Mouse (Mus musculus) frontal cortex, postnatal 25 days (tissue): ENCODE results near the gene Cox4i1.
"Not testable (repeated sequence)": the region's sequence is repeated elsewhere in the genome, so short reads cannot be mapped to it uniquely, and the experiment has no call there.

ENCODE experiments used
- DNase-seq, 2 experiments: peaks; one replicate each; pipeline ENCODE4 v3.0.0; 2022; ENCODE audit warnings: low spot score in 2 of 2

The Cox4i1 gene

GRCm38 (mm10) chr8:120664566-120664965, 3.5 kb upstream of the Cox4i1 start:
- no peak for DNase-seq

DNA sequence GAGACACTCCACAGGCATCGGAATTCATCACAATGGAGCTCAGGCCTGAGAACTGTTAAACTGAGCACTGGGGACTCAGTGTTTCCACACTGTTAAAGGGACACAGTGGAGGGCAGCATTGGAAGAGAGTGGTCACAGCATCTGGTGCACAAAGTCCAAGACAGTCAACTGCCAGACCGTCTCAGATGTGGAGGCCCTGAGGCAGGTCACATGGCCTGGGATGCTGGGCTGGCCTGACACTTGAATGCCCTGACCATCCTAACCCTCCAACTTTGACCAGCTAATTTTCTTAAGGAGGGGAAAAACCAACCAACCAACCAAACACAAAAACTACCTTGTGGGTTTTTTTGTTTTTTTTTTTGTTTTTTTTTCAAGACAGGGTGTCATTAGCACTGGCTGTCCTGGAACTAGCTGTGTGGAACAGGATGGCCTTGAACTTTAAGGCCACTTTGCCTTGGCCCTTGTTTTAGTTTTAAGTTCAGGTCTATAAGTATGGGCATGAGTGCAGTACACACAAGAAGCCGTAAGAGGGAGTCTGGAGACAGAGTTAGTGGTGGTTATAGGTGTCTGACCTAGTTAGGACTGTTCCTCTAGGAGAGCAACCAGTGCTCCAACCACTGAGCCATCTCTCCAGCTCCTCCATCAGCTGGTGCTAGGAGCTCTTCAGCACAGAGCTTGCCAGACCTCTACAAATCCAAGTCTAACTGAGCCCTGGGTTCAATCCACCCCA, 2.1 kb upstream of the Cox4i1 start:
- DNase-seq = no peak

GRCm38 (mm10) chr8:120666807-120667470, 1.1 kb upstream of the Cox4i1 start:
- no peak for DNase-seq

DNA sequence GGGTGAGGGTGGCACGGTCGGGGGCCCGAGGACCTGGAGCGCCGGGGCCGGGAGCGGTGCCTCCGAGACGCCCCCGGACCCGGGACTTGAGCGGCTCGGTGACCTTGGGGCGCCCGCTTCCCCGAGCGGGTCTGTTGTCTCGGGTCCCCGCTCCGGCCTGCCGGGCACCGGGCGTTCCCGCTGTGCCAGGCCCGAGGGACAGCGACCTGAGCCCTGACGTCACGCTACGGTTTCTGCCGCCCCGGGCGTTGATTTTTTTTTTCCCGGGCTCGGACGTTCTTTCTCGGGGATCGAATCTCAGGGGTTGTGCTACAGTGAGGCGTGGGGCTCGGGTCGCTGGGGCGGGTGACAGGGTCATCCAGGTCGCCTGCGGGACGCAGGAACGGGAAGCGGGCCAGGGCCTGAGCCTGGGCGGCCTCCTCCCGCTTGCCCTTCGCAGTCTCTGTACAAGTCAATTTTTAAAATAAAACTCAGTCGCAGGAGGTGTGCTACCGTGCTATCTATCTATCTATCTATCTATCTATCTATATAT, 418 bp downstream of the Cox4i1 start, which contains the start of gene Emc8:
TSS of gene Emc8 (minus strand) at position 200 of the 532 bp plus-strand sequence.
- DNase-seq = no peak

DNA sequence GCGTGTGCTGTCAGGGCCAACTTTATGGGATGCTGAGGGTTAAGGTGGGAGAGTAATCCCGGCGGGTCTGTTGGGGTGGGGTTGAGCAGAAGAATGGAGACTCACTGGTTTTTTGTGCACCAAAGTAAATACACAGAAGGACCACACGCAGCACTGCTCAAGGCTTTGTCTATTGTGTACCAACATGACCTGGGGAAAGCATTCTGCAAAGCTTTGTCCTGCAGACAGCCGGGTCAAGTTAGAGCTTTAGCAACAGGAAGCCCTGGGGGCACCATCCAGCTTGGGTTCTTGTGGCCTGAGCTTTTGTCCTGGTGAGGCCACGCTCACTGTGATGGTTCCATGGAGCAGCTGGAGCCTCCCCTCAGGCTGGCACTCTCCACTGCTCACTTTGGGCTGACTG, 3.8 kb downstream of the Cox4i1 start:
- DNase-seq = no peak

- DNase-seq = no peak
These were observed 4.7 kb downstream of the Cox4i1 start for GRCm38 (mm10) chr8:120672626-120673229.

DNA sequence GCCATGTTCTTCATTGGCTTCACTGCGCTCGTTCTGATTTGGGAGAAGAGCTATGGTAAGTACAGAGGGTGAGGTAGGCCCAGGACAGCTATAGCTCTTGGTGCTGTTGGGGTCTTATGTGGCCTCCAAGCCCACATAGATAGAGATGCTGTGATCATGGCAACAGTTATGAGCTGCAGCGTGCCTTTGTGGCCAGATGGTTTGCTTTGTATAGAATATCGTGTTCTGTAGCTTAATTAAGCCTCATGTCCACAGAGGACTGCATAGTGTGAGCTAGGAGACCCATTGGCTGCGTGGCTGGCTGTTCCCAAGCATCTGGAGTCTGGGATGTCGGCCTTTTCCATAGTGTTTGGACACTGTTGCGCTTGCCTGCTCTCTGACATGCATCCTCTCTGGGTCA, 5.3 kb downstream of the Cox4i1 start:
- no peak for DNase-seq

DNA sequence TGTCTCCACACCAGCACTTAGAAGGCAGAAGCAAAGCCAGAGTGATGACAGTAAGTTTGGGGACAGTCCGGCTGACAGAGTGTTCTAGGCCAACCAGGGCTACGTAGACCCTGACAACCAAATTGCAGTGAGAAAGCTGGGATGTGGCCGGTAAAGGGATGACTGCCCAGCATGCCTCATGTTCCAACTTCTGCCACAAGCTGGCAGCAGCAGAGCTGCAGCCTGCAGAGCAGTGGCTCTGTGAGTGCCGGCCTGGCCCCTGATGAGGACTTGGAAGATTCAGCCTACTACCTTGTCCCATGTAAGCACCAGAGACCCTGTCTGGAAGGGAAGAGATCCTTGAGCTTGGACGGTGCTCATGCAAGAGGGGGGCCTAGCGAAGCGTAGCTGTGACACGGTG, 7.7 kb downstream of the Cox4i1 start:
- DNase-seq = no peak

DNA sequence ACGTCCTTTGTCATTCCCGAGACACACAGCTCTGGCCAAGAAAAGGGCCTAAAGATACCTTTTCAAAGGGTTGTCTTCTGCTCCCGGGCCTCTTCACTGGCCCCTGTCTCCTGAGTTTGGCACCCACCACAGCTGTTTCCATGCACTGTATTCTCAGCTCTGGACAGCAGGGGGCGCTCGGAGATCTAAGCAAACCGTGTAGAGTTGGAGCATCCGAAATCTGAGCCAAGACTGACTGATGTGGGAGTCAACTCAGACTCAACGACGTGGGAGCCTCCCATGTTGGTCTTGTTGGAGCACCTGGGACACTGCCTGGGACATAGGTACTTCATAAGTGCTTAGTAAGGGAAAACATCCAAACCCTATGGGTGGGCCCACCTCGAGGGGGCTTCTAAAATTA, 10.4 kb downstream of the Cox4i1 start:
- DNase-seq = peak; percentile 82 to 89

DNA sequence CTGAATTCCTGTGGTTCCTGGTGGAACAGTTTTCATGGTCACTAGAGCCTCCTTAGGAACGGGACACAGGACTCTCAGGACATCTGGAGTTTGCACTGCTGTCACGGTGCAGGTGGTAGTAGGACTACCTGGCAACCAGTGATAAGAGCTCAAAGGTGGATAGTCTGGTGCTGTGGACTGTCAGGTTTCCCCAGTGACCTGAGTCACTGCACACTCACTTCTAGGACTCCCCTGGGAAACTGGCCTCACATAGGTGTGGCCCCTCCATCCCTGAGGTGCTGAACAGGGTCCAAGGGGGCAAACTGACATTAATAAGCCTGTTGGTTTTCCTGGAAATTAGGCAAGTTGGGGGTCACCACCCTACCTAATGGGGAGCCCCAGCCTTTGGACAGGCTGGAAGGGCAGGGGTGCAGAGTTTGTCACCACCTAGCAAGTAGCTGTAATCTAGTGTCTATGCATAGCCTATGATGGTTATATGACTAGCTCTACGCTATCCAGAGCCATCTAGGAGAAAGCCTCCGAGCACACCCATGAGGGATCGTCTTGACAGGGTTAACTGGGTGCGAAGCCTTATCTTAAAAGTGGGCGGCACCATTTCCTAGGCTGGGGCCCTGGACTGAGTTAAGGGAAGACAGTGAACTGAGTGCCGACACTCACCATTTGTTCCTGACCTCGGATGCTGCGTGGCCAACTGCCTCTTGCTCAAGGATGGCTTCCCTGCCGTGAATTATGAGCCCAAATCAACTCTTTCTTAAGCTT, 11.8 kb downstream of the Cox4i1 start:
- no peak for DNase-seq

- DNase-seq = not testable (repeated sequence)
These were observed 12.4 kb downstream of the Cox4i1 start for GRCm38 (mm10) chr8:120680405-120680804.

GRCm38 (mm10) chr8:120681113-120681512, 13.1 kb downstream of the Cox4i1 start:
- DNase-seq = no peak

- DNase-seq = no peak
These were observed 15.6 kb downstream of the Cox4i1 start for GRCm38 (mm10) chr8:120683602-120684001.

DNA sequence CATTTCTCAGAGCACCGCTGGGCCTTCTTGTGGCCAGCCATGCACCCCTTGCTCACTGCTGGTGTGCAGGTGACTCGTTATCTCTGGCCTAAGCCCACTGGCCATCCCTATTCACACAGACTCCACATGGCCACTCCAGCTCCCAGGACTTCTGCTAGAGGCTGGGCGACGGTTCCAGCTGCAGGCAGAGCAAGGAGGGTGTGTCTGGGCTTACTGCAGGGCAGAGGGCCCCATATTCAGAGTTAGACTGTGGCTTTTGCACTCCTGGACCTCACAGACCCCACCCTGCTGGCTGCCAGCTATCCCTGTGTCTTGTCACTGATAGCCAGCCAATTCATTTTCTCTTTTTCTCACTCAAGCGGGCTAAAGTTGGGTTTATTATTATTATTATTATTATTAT, 16.1 kb downstream of the Cox4i1 start:
- DNase-seq = no peak

DNA sequence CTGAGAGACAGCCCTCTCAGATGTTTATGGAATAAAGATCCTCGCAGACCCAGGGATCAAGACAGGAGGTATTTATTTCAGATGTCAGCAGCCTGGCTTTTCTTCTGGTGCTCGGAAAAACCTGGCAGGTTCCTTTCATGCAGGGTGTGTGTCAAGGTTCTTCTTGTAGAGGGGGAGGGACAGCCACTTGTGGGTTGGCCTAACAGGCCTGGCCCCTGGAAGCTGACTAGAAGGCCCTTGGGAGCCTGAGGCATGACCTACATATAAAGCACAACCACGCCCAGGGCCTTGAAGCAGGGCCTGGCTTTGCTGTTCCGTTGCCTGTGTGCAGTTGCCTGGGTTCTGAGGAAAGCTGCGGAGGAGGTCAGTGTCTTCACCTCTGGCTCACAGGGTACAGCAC, 17.1 kb downstream of the Cox4i1 start:
- DNase-seq = no peak

- DNase-seq = no peak
These were observed 17.6 kb downstream of the Cox4i1 start for GRCm38 (mm10) chr8:120685591-120685990.

DNA sequence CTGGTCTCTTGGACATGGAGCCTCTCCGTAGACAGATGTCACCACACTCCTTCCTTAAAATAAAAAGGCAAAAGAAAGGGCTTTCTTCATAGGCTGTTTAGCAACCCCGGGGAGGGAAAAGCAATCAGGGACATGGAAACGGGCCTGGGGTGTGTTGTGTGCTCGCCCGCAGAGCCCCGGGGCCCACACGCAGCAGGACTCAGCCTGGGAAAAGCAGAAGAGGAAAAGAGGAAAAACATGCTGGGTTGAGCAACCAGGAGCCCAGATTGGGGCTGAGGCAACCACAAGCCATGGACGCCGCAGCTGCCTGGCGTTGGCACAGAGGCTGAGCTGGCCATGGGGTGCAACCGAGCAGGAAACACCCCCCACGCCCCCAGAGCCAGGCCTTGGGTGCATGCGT, 18.0 kb downstream of the Cox4i1 start:
- no peak for DNase-seq

DNA sequence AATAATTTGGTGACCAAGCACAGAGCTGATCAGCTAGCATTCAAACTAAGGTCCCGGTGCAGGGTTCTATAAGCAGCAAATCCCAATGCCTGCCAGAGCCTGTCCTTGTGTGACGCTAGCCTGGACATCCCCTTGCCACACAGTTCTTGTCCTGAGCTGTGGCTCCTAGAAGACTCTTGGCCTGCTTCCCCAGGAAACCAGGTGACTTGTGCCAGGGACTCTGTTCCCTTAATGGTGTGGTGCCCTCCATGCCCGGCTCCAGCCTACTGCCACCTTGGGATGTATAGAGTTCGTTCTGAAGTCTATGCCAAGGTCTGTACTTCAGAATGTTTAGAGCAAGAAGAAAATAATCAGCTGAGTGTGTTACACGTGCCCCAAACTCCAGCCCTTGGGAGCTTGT, 18.6 kb downstream of the Cox4i1 start:
- no peak for DNase-seq

- no peak for DNase-seq
These were observed 19.8 kb downstream of the Cox4i1 start for GRCm38 (mm10) chr8:120687786-120688185.

DNA sequence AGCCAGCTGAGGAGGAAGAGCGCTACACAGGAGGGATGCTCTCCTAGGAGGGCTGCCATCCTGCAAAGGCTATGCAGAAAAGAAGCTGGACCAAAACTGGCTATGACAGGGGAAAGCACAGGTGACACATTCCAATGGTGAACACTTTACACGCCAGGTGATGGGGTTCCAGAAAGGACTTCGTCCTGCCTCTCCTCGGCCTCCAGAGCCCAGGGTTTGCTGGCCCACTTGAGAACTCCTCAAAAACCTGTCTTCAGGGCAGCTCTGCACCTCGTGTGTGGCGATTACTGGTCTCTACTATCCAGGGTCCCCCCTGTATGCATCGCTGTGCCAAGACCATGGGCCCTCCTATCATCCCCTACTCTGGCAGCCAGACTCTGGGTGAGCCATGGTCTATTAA, 20.5 kb downstream of the Cox4i1 start:
- no peak for DNase-seq

GRCm38 (mm10) chr8:120692934-120693333, 24.9 kb downstream of the Cox4i1 start:
- DNase-seq = no peak

GRCm38 (mm10) chr8:120693861-120694493, 26.0 kb downstream of the Cox4i1 start:
- DNase-seq = no peak
